Mouse (Mus musculus) bone marrow, adult 2 months (tissue): ENCODE results near the gene Cirbp. TPM values are rescaled to one million over a fixed set of nuclear protein-coding genes. Genes with fewer than 3 reads are reported as not detected.

ENCODE experiments used
- H3K27ac ChIP-seq: fragments of 200-500 bp; 2 replicates; pipeline ENCODE4 v1.5.1; 2012; ENCODE audit warnings: low read depth, mild to moderate bottlenecking, control low read depth, inconsistent platforms, low read length; ENCODE audit not compliant: control insufficient read depth, poor library complexity, insufficient read depth
- H3K4me1 ChIP-seq: fragments of 200-500 bp; 2 replicates; pipeline ENCODE4 v1.6.1; 2011; ENCODE audit warnings: low read length; ENCODE audit not compliant: control insufficient read depth, insufficient read depth
- H3K4me3 ChIP-seq: fragments of 200-500 bp; replicated peaks from 2 replicates; pipeline ENCODE3; 2011; ENCODE audit warnings: mild to moderate bottlenecking, low read depth, low read length, control low read depth; ENCODE audit not compliant: control insufficient read depth
- CTCF ChIP-seq: fragments of 200-500 bp; IDR thresholded peaks from 2 replicates; pipeline ENCODE4 v1.5.1; 2011; ENCODE audit warnings: low read length, control low read depth; ENCODE audit not compliant: control insufficient read depth, insufficient read depth
- POLR2A ChIP-seq: fragments of 200-500 bp; IDR thresholded peaks from 2 replicates; pipeline ENCODE4 v1.6.1; 2011; ENCODE audit warnings: low read depth, mild to moderate bottlenecking, control low read depth, low read length, borderline replicate concordance; ENCODE audit not compliant: control insufficient read depth
- WGBS: fragments of 180-500 bp; shearing (Covaris S2); methylation state at CpG from one replicate; pipeline ENCODE4 v1.1.7; 2018; 5-methylcytosine and 5-hydroxymethylcytosine counted together
- polyA plus RNA-seq: library from polyadenylated mRNA; stranded (reverse); fragments of >200 nt; gene quantifications from 2 replicates; pipeline ENCODE4 v1.2.4, GENCODE M21; 2011; ENCODE audit warnings: low replicate concordance; ENCODE audit not compliant: missing spikeins, insufficient read depth, insufficient read length

Gene Cirbp
- polyA plus RNA-seq, 1 experiment = 277 TPM

GRCm38 (mm10) chr10:80169070-80169469, 3.3 kb downstream of the Cirbp start:
- no peak overlapping the region for H3K4me3 ChIP-seq
- 38% methylated on average over 1 of the region's 1 CpGs for whole genome bisulfite sequencing
- H3K4me1 ChIP-seq = peaks cover 7% of the 10 kb centered on the region; the same call in 1 of the 2 replicates
- TF ChIP-seq CTCF = no peak
- no peak for TF ChIP-seq POLR2A
- no peak overlapping the region for H3K27ac ChIP-seq

- Histone ChIP-seq H3K4me1 (peaks cover 4% of the 10 kb centered on the region; the same call in 1 of the 2 replicates), H3K27ac (no peak overlapping the region), H3K4me3 (no peak overlapping the region)
- WGBS = 93% methylated on average over 7 of the region's 7 CpGs
- TF ChIP-seq CTCF (no peak), POLR2A (no peak)
Measured at GRCm38 (mm10) chr10:80169651-80170050, 3.9 kb downstream of the Cirbp start.

GRCm38 (mm10) chr10:80170052-80170451, 4.3 kb downstream of the Cirbp start:
- H3K4me3 ChIP-seq = no peak overlapping the region
- H3K27ac ChIP-seq = no peak overlapping the region
- H3K4me1 ChIP-seq = peaks cover 4% of the 10 kb centered on the region; the same call in 1 of the 2 replicates
- TF ChIP-seq CTCF = no peak
- TF ChIP-seq POLR2A = no peak
- WGBS = 94% methylated on average over 16 of the region's 16 CpGs

- Histone ChIP-seq H3K27ac (no peak overlapping the region), H3K4me1 (peaks cover 2% of the 10 kb centered on the region; the same call in 1 of the 2 replicates), H3K4me3 (no peak overlapping the region)
- WGBS = 96% methylated on average over 19 of the region's 19 CpGs
- TF ChIP-seq POLR2A = no peak
- no peak for TF ChIP-seq CTCF
Measured at GRCm38 (mm10) chr10:80170601-80171021, 4.8 kb downstream of the Cirbp start.

- Histone ChIP-seq H3K27ac (no peak overlapping the region), H3K4me1 (peaks cover 2% of the 10 kb centered on the region; the same call in 1 of the 2 replicates), H3K4me3 (no peak overlapping the region)
- TF ChIP-seq CTCF (no peak), POLR2A (no peak)
- 88% methylated on average over 15 of the region's 15 CpGs for WGBS
Measured at GRCm38 (mm10) chr10:80171252-80171651, 5.5 kb downstream of the Cirbp start.

- Histone ChIP-seq H3K4me3 (no peak overlapping the region), H3K4me1 (peaks cover 2% of the 10 kb centered on the region; the same call in 1 of the 2 replicates), H3K27ac (peak overlapping the region; percentile 37)
- TF ChIP-seq POLR2A (no peak; the same call in 1 of the 2 replicates), CTCF (no peak)
- WGBS = 94% methylated on average over 45 of the region's 45 CpGs
Measured at GRCm38 (mm10) chr10:80171760-80172526, 6.2 kb downstream of the Cirbp start.

GRCm38 (mm10) chr10:80172527-80173292, 6.9 kb downstream of the Cirbp start, which contains the start of gene 1600002K03Rik:
Gene 1600002K03Rik, plus strand, starts transcription at chr10:80172944.
- TF ChIP-seq POLR2A (peak; percentile 92), CTCF (no peak)
- Histone ChIP-seq H3K27ac (peak within 1 kb of the TSS; percentile 98), H3K4me3 (peak within 1 kb of the TSS; percentile 81), H3K4me1 (peaks cover 2% of the 10 kb centered on the region; the same call in 1 of the 2 replicates)
- 6% methylated on average over 35 of the region's 35 CpGs for WGBS

- under 1% methylated on average over 11 of the region's 11 CpGs for WGBS
- TF ChIP-seq CTCF (no peak), POLR2A (no peak)
- Histone ChIP-seq H3K4me3 (peak overlapping the region; percentile 53), H3K4me1 (peaks cover 1% of the 10 kb centered on the region; the same call in 1 of the 2 replicates), H3K27ac (peak overlapping the region; percentile 53)
Measured at GRCm38 (mm10) chr10:80173358-80173757, 7.6 kb downstream of the Cirbp start.
